Mouse (Mus musculus): ENCODE measurements around the gene Rgs9bp.

The Rgs9bp gene

GRCm38 (mm10) chr7:35587728-35588127 is 2.3 kb upstream of the Rgs9bp start:
- no peak for TF ChIP-seq GATA4 (IDR thresholded peaks at IDR 0.05; ENCODE audit: insufficient replicate concordance, low read length)

- no peak for TF ChIP-seq GATA4 (IDR thresholded peaks at IDR 0.05; ENCODE audit: insufficient replicate concordance, low read length)
Measured at GRCm38 (mm10) chr7:35586906-35587445, 1.6 kb upstream of the Rgs9bp start.

- no peak for TF ChIP-seq GATA4 (IDR thresholded peaks at IDR 0.05; ENCODE audit: insufficient replicate concordance, low read length)
Measured at GRCm38 (mm10) chr7:35586055-35586905, 898 bp upstream of the Rgs9bp start, which contains the start of gene Ankrd27. Gene Ankrd27, plus strand, starts transcription at chr7:35586244.

- no peak for TF ChIP-seq GATA4 (IDR thresholded peaks at IDR 0.05; ENCODE audit: insufficient replicate concordance, low read length)
Measured at GRCm38 (mm10) chr7:35584786-35585190, 594 bp downstream of the Rgs9bp start.

GRCm38 (mm10) chr7:35584068-35584785 is 1.2 kb downstream of the Rgs9bp start:
- TF ChIP-seq GATA4 (IDR thresholded peaks at IDR 0.05; ENCODE audit: insufficient replicate concordance, low read length): no peak

GRCm38 (mm10) chr7:35583476-35584025 is 1.8 kb downstream of the Rgs9bp start:
- TF ChIP-seq GATA4 (IDR thresholded peaks at IDR 0.05; ENCODE audit: insufficient replicate concordance, low read length): no peak

- TF ChIP-seq GATA4 (IDR thresholded peaks at IDR 0.05; ENCODE audit: insufficient replicate concordance, low read length): no peak
Measured at GRCm38 (mm10) chr7:35582719-35583118, 2.7 kb downstream of the Rgs9bp start.

GRCm38 (mm10) chr7:35579849-35580248 is 5.5 kb downstream of the Rgs9bp start:
- TF ChIP-seq GATA4 (IDR thresholded peaks at IDR 0.05; ENCODE audit: insufficient replicate concordance, low read length): no peak

GRCm38 (mm10) chr7:35564067-35564865 is 21.1 kb downstream of the Rgs9bp start:
- TF ChIP-seq GATA4 (IDR thresholded peaks at IDR 0.05; ENCODE audit: insufficient replicate concordance, low read length): no peak

- no peak for TF ChIP-seq GATA4 (IDR thresholded peaks at IDR 0.05; ENCODE audit: insufficient replicate concordance, low read length)
Measured at GRCm38 (mm10) chr7:35563071-35563470, 22.3 kb downstream of the Rgs9bp start.

- TF ChIP-seq GATA4 (IDR thresholded peaks at IDR 0.05; ENCODE audit: insufficient replicate concordance, low read length): no peak
Measured at GRCm38 (mm10) chr7:35559838-35560237, 25.5 kb downstream of the Rgs9bp start.

GRCm38 (mm10) chr7:35558681-35559080 is 26.7 kb downstream of the Rgs9bp start:
- no peak; the same call in 1 of the 2 replicates for TF ChIP-seq GATA4 (IDR thresholded peaks at IDR 0.05; ENCODE audit: insufficient replicate concordance, low read length)

GRCm38 (mm10) chr7:35557577-35557976 is 27.8 kb downstream of the Rgs9bp start:
- 0 out of 2 replicates have a peak, but pooled peaks have one; percentile 15 for TF ChIP-seq GATA4 (IDR thresholded peaks at IDR 0.05; ENCODE audit: insufficient replicate concordance, low read length)

- no peak for TF ChIP-seq GATA4 (IDR thresholded peaks at IDR 0.05; ENCODE audit: insufficient replicate concordance, low read length)
Measured at GRCm38 (mm10) chr7:35556905-35557304, 28.5 kb downstream of the Rgs9bp start.

- TF ChIP-seq GATA4 (IDR thresholded peaks at IDR 0.05; ENCODE audit: insufficient replicate concordance, low read length): no peak
Measured at GRCm38 (mm10) chr7:35556205-35556603, 29.2 kb downstream of the Rgs9bp start, which contains the start of gene Nudt19. Gene Nudt19, minus strand, starts transcription at chr7:35556304.
